23 mouse cellular contexts compared by ENCODE assay signal in the genomic region with DNA sequence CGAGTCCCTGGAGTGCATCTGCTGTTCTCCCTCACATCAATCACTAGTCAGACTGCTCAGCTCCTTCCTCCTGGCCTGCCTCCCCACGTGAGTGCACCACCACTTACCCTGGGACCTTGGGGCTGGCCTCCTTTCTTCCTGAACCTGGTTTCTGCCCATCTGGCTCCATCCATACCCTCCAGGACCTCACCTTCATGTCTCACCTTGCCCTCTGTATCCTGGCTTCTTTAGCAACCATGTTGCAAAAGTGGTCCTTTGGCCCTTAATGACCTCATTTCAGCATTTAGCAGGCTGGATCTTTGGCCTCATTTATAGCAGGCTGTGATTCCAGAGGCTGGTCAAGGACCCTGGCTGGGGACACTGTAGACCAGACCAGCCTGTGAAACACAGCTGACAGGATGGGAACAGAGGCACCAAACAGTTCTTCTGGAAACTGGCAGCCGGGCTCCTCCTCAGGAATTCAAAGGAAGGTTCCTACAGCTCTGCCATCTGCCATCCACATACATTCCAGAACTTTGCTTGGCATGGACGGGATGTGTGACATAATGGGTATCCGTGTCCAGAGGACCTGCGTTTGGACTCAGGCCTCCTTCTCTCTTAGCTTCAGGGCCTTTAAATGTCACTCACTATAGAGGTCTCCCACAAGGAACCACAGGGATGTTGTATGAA. TPM values are rescaled to one million over a fixed set of nuclear protein-coding genes. Genes with fewer than 3 reads are reported as not detected.
DNase-seq lines count a peak whose midpoint lies in the region; ATAC-seq lines count a peak whose summit lies in the region.
"Had no signal": no experiment of that assay in that cellular context is flagged by ENCODE, and none has a peak within 500 bp of the region (broad histone marks: within the 10 kb centered on the region; RNA-seq: fewer than 3 reads in every experiment).

No protein-coding gene starts in this region.

- no peaks in the 10 kb centered on the region for H3K9me3 ChIP-seq in liver, embryonic 16.5 days (replicated peaks; ENCODE audit: control insufficient read depth, low read length)
- no peaks in the 10 kb centered on the region for H3K9me3 ChIP-seq in liver, embryonic 12.5 days (replicated peaks)
- H3K9me3 ChIP-seq in intestine, embryonic 16.5 days (ENCODE audit: control insufficient read depth, low read length) = no peaks in the 10 kb centered on the region
- H3K9me3 ChIP-seq: embryonic facial prominence, embryonic 12.5 days; lung, embryonic 15.5 days; midbrain, embryonic 13.5 days had no signal

- no peak for DNase-seq in frontal cortex, postnatal 25 days (ENCODE audit: low spot score in 2 of 2)
- peak; percentile 91 to 94 for DNase-seq in cerebellum, adult 18-20 months
- DNase-seq in cerebellum, postnatal 25 days = peak; percentile 92
- no peak for DNase-seq in lung, postnatal 36 days
- DNase-seq: adrenal gland, postnatal 36 days; heart, postnatal 10 days; kidney, adult 9 months; kidney, postnatal 4 days; layer of hippocampus, adult 9-11 months had no signal

- no peaks in the 10 kb centered on the region for H3K36me3 ChIP-seq in liver, embryonic 16.5 days (ENCODE audit: control insufficient read depth, insufficient read depth)
- H3K36me3 ChIP-seq in liver, embryonic 12.5 days = no peaks in the 10 kb centered on the region
- H3K36me3 ChIP-seq in intestine, embryonic 16.5 days (ENCODE audit: control insufficient read depth, insufficient read depth, low read length) = no peaks in the 10 kb centered on the region
- H3K36me3 ChIP-seq: embryonic facial prominence, embryonic 12.5 days; lung, embryonic 15.5 days; midbrain, embryonic 13.5 days had no signal

- H3K27ac ChIP-seq in liver, embryonic 16.5 days (ENCODE audit: low read length) = no peak overlapping the region
- no peak overlapping the region for H3K27ac ChIP-seq in liver, embryonic 12.5 days
- H3K27ac ChIP-seq in intestine, embryonic 16.5 days (ENCODE audit: low read length) = no peak overlapping the region
- H3K27ac ChIP-seq: embryonic facial prominence, embryonic 12.5 days; lung, embryonic 15.5 days; midbrain, embryonic 13.5 days; stomach, postnatal 0 days had no signal

- no peaks in the 10 kb centered on the region; the same call in none of the 2 replicates for H3K4me1 ChIP-seq in liver, embryonic 16.5 days (ENCODE audit: control insufficient read depth, low read depth, low read length)
- H3K4me1 ChIP-seq in liver, embryonic 12.5 days = no peaks in the 10 kb centered on the region
- no peaks in the 10 kb centered on the region for H3K4me1 ChIP-seq in intestine, embryonic 16.5 days (ENCODE audit: control insufficient read depth, insufficient read depth, low read length)
- H3K4me1 ChIP-seq: embryonic facial prominence, embryonic 12.5 days; lung, embryonic 15.5 days; midbrain, embryonic 13.5 days had no signal

- WGBS in liver, embryonic 16.5 days (ENCODE audit: insufficient replicate concordance) = 39% methylated on average over 6 of the region's 6 CpGs
- WGBS in liver, embryonic 12.5 days (ENCODE audit: insufficient replicate concordance) = 48% methylated on average over 6 of the region's 6 CpGs
- WGBS in intestine, embryonic 16.5 days = 66% methylated on average over 6 of the region's 6 CpGs

- no peak overlapping the region for H3K4me2 ChIP-seq in liver, embryonic 16.5 days (ENCODE audit: low read depth, low read length)
- no peak overlapping the region for H3K4me2 ChIP-seq in liver, embryonic 12.5 days
- no peak overlapping the region for H3K4me2 ChIP-seq in intestine, embryonic 16.5 days (ENCODE audit: low read depth, low read length)
- H3K4me2 ChIP-seq: embryonic facial prominence, embryonic 12.5 days; heart, embryonic 11.5 days; lung, embryonic 15.5 days; midbrain, embryonic 13.5 days had no signal

- no peak overlapping the region for H3K9ac ChIP-seq in liver, embryonic 16.5 days (ENCODE audit: low read depth, low read length)
- H3K9ac ChIP-seq in liver, embryonic 12.5 days = no peak overlapping the region
- H3K9ac ChIP-seq in intestine, embryonic 16.5 days (ENCODE audit: low read depth, low read length) = no peak overlapping the region
- H3K9ac ChIP-seq: embryonic facial prominence, embryonic 12.5 days; lung, embryonic 15.5 days; midbrain, embryonic 13.5 days had no signal

- ATAC-seq in frontal cortex, adult (ENCODE audit: low TSS enrichment) = peak; percentile 73
- peak; percentile 56 for ATAC-seq in liver, embryonic 16.5 days (ENCODE audit: low read depth)
- ATAC-seq in liver, embryonic 12.5 days = no peak
- ATAC-seq in intestine, embryonic 16.5 days = no peak
- ATAC-seq: forebrain, embryonic 14.5 days; inflammation-experienced regulatory T-cells, adult 6 months; midbrain, embryonic 13.5 days had no signal

- no peak overlapping the region for H3K4me3 ChIP-seq in liver, embryonic 16.5 days (ENCODE audit: low read depth, low read length)
- H3K4me3 ChIP-seq in liver, embryonic 12.5 days = no peak overlapping the region
- H3K4me3 ChIP-seq in intestine, embryonic 16.5 days (ENCODE audit: low read length) = no peak overlapping the region
- H3K4me3 ChIP-seq: embryonic facial prominence, embryonic 12.5 days; erythroblast, embryonic 14.5 days; lung, embryonic 15.5 days; midbrain, embryonic 13.5 days; myocyte had no signal

- no peaks in the 10 kb centered on the region for H3K27me3 ChIP-seq in liver, embryonic 16.5 days (ENCODE audit: control insufficient read depth, insufficient read depth, low read depth, low read length)
- 0 out of 2 replicates have a peak, but pooled peaks cover 6% of the 10 kb centered on the region for H3K27me3 ChIP-seq in liver, embryonic 12.5 days (replicated peaks)
- H3K27me3 ChIP-seq in intestine, embryonic 16.5 days (replicated peaks; ENCODE audit: control insufficient read depth, insufficient read depth, low read length) = no peaks in the 10 kb centered on the region
- H3K27me3 ChIP-seq: CH12.LX; embryonic facial prominence, embryonic 12.5 days; lung, embryonic 15.5 days; midbrain, embryonic 13.5 days had no signal

RNA-seq across cellular contexts. Expression of gene Sdc1, which starts 60.0 kb away (rescaled TPM):
- polyA plus RNA-seq in liver, embryonic 16.5 days (2015; fragmentation: Nextera tagmentation; extraction: Ambion mirVana) = 24.8 and 25.6 TPM in 2 replicates
- polyA plus RNA-seq in liver, embryonic 12.5 days (2016; fragmentation: Nextera tagmentation; extraction: Ambion mirVana) = 27.7 and 30.2 TPM in 2 replicates
- polyA plus RNA-seq in intestine, embryonic 16.5 days (2015; fragmentation: Nextera tagmentation; extraction: Ambion mirVana) = 102 and 109 TPM in 2 replicates

Comparison
In these comparisons a context has a peak if more than half of its experiments do, and no peak if none do; other contexts are left out.
1. ATAC-seq: peak in frontal cortex, adult (single experiment) and liver, embryonic 16.5 days (single experiment); none in liver, embryonic 12.5 days (single experiment) and intestine, embryonic 16.5 days (single experiment).
2. DNase-seq: peak in cerebellum, adult 18-20 months (2 of 2) and cerebellum, postnatal 25 days (2 of 2); none in frontal cortex, postnatal 25 days (0 of 2) and lung, postnatal 36 days (single experiment).